Mouse (Mus musculus) kidney, adult 2 months (tissue): Measurements from ENCODE around the gene Ngf.

Experiments used
- CTCF ChIP-seq: fragments of 200-500 bp; conservative IDR thresholded peaks from 2 replicates; pipeline ENCODE4 v1.5.1; 2011; ENCODE audit warnings: low read depth, mild to moderate bottlenecking, control low read depth, low read length, moderate library complexity, mixed read lengths; ENCODE audit not compliant: insufficient read depth, insufficient read length
- POLR2A ChIP-seq: fragments of 200-500 bp; IDR thresholded peaks from one replicate; pipeline ENCODE4 v1.6.1; 2011; ENCODE audit warnings: low read depth, low read length, control low read depth

- no peak for TF ChIP-seq POLR2A
- TF ChIP-seq CTCF, result no peak
These were observed 6.9 kb upstream of the Ngf start for GRCm38 (mm10) chr3:102462703-102463336.
